Mouse (Mus musculus): ENCODE results near the gene Ephb2.

- TF ChIP-seq CTCF (conservative IDR thresholded peaks at IDR 0.05 in 1 of 2, IDR thresholded peaks at IDR 0.05 in 1 of 2; ENCODE audit: low read depth in 2 of 2, low read length in 2 of 2) (no peak), NELFE (IDR thresholded peaks at IDR 0.05; ENCODE audit: low read depth, low read length) (no peak), POLR2AphosphoS2 (IDR thresholded peaks at IDR 0.05; ENCODE audit: low read depth, low read length) (no peak), JUND (conservative IDR thresholded peaks at IDR 0.05; ENCODE audit: low read depth, low read length) (no peak), MXI1 (IDR thresholded peaks at IDR 0.05; ENCODE audit: low read depth, low read length) (no peak)
These were observed 134.6 kb downstream of the Ephb2 start for GRCm38 (mm10) chr4:136701236-136701635.
